Mouse (Mus musculus): Measurements from ENCODE around the gene Wnk3.

GRCm38 (mm10) chrX:151333615-151334014 lies 135.7 kb downstream of the Wnk3 start:
- no peak for TF ChIP-seq CTCF (IDR thresholded peaks at IDR 0.05; ENCODE audit: insufficient read depth, low read length)
- TF ChIP-seq POLR2A (IDR thresholded peaks at IDR 0.05; ENCODE audit: borderline replicate concordance, extremely low read depth, low read depth, low read length): no peak

Measured in lung, adult 2 months (tissue).